Mouse (Mus musculus) c-Kit-positive CD71-negative TER-119-negative erythroid progenitor cells, embryonic 14.5 days (primary cell): ENCODE data around the gene Pum1.
"Not testable (repeated sequence)": the region's sequence is repeated elsewhere in the genome, so short reads cannot be mapped to it uniquely, and the experiment has no call there.

ENCODE experiments used
- DNase-seq: peaks from one replicate; pipeline ENCODE4 v3.0.0-alpha.2; 2013; ENCODE audit warnings: low read depth

Gene Pum1

GRCm38 (mm10) chr4:130662979-130663725 is at the start of gene Pum1:
Gene Pum1 (plus strand): TSS chr4:130663321.
- peak; percentile 87 for DNase-seq

GRCm38 (mm10) chr4:130629391-130629790 is 33.7 kb upstream of the Pum1 start:
- DNase-seq, result no peak

- no peak for DNase-seq
Observed at GRCm38 (mm10) chr4:130630232-130630847, 32.8 kb upstream of the Pum1 start.

- DNase-seq, result not testable (repeated sequence)
Observed at GRCm38 (mm10) chr4:130635076-130635475, 28.0 kb upstream of the Pum1 start.

GRCm38 (mm10) chr4:130636761-130637160 is 26.4 kb upstream of the Pum1 start:
- DNase-seq, result no peak

- DNase-seq, result no peak
Observed at GRCm38 (mm10) chr4:130637488-130638422, 25.4 kb upstream of the Pum1 start.

- no peak for DNase-seq
Observed at GRCm38 (mm10) chr4:130640031-130640717, 22.9 kb upstream of the Pum1 start.

- no peak for DNase-seq
Observed at GRCm38 (mm10) chr4:130642468-130642867, 20.7 kb upstream of the Pum1 start.

GRCm38 (mm10) chr4:130645426-130645825 is 17.7 kb upstream of the Pum1 start:
- no peak for DNase-seq

GRCm38 (mm10) chr4:130651286-130651685 is 11.8 kb upstream of the Pum1 start:
- DNase-seq, result no peak

- DNase-seq, result no peak
Observed at GRCm38 (mm10) chr4:130652546-130652945, 10.6 kb upstream of the Pum1 start.

- no peak for DNase-seq
Observed at GRCm38 (mm10) chr4:130657820-130658565, 5.1 kb upstream of the Pum1 start.

- DNase-seq, result no peak
Observed at GRCm38 (mm10) chr4:130659470-130659869, 3.7 kb upstream of the Pum1 start.

- DNase-seq, result no peak
Observed at GRCm38 (mm10) chr4:130660106-130660505, 3.0 kb upstream of the Pum1 start.

- DNase-seq, result no peak
Observed at GRCm38 (mm10) chr4:130661151-130661550, 2.0 kb upstream of the Pum1 start.

GRCm38 (mm10) chr4:130662305-130662704 is 816 bp upstream of the Pum1 start:
- not testable (repeated sequence) for DNase-seq

GRCm38 (mm10) chr4:130663810-130664401 is 785 bp downstream of the Pum1 start:
- no peak for DNase-seq

- no peak for DNase-seq
Observed at GRCm38 (mm10) chr4:130664414-130665029, 1.4 kb downstream of the Pum1 start.

- DNase-seq, result no peak
Observed at GRCm38 (mm10) chr4:130665176-130665575, 2.1 kb downstream of the Pum1 start.

- no peak for DNase-seq
Observed at GRCm38 (mm10) chr4:130667686-130668085, 4.6 kb downstream of the Pum1 start.
